Mouse (Mus musculus) ES-CJ7 (cell line): ENCODE results near the gene Gon7.

Experiments
- DNase-seq: peaks from one replicate; pipeline ENCODE4 v3.0.0; 2011; ENCODE audit warnings: low read depth, low spot score

Gon7 gene

GRCm38 (mm10) chr12:102743036-102743588 is 14.5 kb downstream of the Gon7 start:
- no peak for DNase-seq

- DNase-seq, result no peak
Observed at GRCm38 (mm10) chr12:102742056-102742455, 15.5 kb downstream of the Gon7 start.

- no peak for DNase-seq
Observed at GRCm38 (mm10) chr12:102740285-102740684, 17.3 kb downstream of the Gon7 start.

GRCm38 (mm10) chr12:102739096-102739495 is 18.5 kb downstream of the Gon7 start:
- no peak for DNase-seq

GRCm38 (mm10) chr12:102733381-102733780 is 24.2 kb downstream of the Gon7 start:
- peak; percentile 87 for DNase-seq

DNA sequence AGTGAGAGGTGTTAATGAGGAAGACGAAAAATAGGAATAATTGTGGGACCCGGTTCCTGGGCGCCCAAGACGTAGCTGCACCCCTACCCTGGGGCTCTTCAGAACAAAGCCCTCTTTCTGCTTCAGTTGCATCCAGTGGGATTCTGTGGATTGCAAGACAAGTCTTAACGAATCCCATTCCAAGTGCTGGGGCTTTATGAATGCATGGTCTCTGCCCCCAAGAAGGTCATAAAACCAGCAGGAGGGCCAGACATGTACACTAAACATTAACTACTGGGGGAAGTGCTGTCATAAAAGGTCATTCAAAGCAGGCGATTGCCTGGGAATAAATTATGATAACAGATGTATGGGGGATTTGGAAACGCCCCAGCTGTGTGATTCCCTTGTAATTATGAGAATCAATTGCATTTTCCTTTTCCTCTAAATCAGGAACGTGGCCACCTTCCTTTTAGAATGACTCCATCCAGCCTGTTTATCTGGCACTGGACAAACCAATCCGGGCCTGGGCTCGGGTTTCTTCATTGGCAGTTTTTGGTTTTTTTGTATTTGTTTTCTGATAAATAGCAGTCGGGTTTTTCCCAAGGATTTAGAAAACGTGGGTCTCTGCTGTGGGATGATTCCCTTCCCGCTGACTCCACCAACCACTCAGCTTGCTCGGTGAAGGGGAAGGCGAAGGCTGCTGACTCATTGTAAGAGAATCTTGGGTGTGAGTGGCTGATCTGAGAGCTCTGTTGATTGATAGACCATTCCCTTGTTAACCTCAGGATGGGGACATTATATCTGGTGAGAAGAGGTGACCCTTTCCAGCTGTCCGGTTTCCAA is 26.6 kb downstream of the Gon7 start:
- DNase-seq, result peak; percentile 73

GRCm38 (mm10) chr12:102729855-102730797 is 27.5 kb downstream of the Gon7 start:
- DNase-seq, result peak; percentile 99

- DNase-seq, result peak; percentile 67
Observed at GRCm38 (mm10) chr12:102725761-102726175, 31.8 kb downstream of the Gon7 start.

DNA sequence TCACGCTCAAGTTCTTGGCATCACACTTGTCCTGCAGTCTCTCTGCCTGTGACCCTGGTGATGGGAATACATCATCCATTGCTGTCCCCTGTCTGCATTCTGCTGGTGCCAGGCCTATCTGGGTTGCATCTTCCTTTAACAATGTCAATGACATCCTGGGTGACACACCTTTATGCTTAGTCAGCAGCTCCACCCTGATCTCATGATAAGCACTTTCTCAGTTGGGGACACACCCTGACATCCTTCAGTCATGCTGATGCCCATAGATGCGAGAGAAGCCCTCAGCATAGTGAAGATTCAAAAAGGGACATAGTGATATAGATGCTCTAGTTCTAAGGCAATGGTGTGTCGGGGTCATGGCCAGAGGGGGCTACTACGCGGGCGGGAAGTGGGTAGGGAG is 32.5 kb downstream of the Gon7 start:
- DNase-seq, result peak; percentile 83

GRCm38 (mm10) chr12:102723861-102724260 is 33.7 kb downstream of the Gon7 start:
- no peak for DNase-seq

DNA sequence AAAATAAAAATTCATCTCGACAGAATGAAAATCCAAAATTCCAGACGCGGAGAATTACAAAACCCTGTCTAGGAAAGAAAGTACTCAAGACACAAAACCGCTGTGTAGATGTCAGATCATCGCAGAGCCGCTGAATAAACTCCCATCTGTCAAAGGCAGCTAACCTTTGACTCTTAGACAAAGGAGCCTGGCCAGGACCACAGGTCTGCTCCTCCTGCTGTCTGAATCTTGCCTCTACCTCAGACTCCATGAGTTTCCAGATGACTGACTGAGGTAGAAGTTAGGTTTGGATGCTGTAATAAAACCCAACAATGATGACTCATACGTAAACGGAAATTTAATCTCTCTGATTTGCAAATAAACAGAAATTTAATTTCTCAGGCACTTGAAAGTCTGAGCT is 34.6 kb downstream of the Gon7 start:
- DNase-seq, result peak; percentile 60

- DNase-seq, result peak; percentile 63
Observed at GRCm38 (mm10) chr12:102722451-102722850, 35.2 kb downstream of the Gon7 start.

DNA sequence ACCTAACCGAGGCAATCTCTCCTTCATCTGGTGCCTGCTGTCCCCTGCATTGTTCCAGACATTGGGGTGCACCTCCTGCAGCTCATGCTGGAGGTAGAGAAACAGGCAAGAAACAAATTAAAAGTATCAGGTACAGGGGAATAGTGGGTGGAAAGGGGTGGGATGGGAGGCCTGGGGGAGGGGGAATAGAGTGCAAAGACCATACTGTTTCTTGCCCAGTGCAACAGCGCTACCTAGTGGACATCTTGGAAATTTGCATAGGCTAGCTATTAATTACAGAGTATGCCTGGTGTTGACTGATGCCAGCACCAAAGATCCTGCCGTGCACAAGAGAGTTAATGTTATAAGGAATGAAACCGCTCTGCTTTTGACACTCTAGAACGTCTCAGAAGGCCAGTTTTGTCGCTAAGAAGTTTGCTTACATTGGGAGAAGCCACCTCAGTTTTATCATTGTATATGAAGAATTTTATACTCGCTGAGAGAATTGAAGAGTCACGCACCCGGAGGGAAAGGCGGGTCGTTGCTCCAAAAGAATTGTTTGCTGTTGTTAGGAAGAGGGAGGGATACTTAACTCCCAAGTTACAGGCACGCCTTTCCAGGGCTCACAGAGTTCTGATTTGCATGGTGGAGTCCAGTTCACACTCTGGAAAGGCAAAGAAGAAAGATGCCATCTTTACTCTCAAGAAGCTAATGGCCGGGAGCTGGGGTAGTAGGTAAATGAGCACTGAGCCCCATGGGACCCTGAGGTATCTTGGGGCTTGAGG is 37.9 kb downstream of the Gon7 start:
- peak; percentile 90 for DNase-seq

DNA sequence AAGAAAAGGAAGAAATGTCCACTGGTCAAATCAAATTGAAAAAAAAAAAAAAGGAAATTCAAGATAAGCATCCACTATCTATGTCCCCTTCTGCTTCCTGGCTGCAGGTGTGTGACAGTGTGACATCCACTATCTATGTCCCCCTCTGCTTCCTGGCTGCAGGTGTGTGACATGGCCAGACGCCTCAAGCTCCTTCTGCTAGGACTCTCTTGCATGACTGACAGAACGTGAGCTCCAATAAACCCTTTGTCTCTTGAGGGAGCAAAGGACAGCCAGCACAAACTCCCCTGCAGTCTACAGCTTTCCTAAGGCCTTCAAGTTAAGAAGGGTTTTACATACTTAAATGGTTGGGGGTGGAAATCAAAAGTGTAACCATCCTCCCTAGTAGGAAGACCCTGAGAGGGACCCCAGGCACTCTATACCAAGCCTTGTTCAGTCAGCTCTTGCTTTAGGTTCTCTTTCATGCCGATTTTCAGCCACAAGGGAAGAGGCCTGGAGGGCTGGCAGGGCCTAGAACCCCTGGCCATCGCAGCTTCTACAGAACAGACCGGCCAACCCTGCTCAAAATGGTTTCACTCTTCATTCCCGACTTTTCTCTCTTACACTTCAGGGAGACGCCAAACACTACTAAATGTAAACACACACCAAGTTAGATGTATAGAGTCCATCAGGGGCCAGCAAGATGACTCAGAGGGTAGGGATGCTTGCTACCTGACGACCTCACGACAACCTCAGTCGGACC is 42.8 kb downstream of the Gon7 start:
- peak; percentile 60 for DNase-seq

- peak; percentile 92 for DNase-seq
Observed at GRCm38 (mm10) chr12:102714116-102714515, 43.5 kb downstream of the Gon7 start.

GRCm38 (mm10) chr12:102713153-102713865 is 44.3 kb downstream of the Gon7 start:
- DNase-seq, result no peak

- peak; percentile 46 for DNase-seq
Observed at GRCm38 (mm10) chr12:102710851-102711375, 46.7 kb downstream of the Gon7 start.

- DNase-seq, result peak; percentile 66
Observed at GRCm38 (mm10) chr12:102709896-102710295, 47.7 kb downstream of the Gon7 start.

DNA sequence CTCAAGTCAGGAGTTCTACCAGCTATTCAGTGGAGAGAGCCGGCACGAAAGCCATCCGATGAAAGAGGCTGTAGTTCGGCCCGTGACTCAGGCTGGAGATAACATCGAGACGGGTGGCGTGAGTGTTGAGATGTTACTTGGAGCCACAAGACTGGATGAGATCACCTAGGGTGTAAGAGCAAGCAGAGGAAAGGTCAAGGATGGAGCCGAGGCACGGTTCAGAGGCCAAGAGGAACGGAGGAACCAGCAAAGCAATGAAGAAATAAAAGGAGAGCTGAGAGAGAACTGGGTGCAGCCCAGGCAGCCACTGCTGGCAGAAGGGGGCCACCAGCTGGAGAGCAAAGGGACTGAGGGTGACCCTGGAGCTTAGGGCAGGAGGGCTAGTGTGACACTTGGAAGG is 49.4 kb downstream of the Gon7 start:
- DNase-seq, result no peak
